Mouse (Mus musculus): ENCODE measurements at regions not wholly inside any gene's neighbourhood (a gene's known extent, or its start where the extent isn't known, plus 50 kb on each side); places are given as distances from the start of the nearest gene placed in this dataset.

GRCm38 (mm10) chr9:14103538-14103937 lies 171.3 kb upstream of the Sesn3 start:
- WGBS: 78% methylated on average over 1 of the region's 1 CpGs
- H3K4me3 ChIP-seq (replicated peaks; ENCODE audit: extremely low read depth, low read depth, low read length): no peak overlapping the region
- DNase-seq: no peak
- H3K4me1 ChIP-seq (ENCODE audit: control insufficient read depth, insufficient read depth, low read length): no peaks in the 10 kb centered on the region
- TF ChIP-seq POLR2A (IDR thresholded peaks at IDR 0.05; ENCODE audit: borderline replicate concordance, extremely low read depth, low read depth, low read length): no peak
- no peak for TF ChIP-seq CTCF (IDR thresholded peaks at IDR 0.05; ENCODE audit: insufficient read depth, low read length)

GRCm38 (mm10) chr9:14104921-14105320 lies 169.9 kb upstream of the Sesn3 start:
- Histone ChIP-seq H3K4me1 (ENCODE audit: control insufficient read depth, insufficient read depth, low read length) (no peaks in the 10 kb centered on the region; the same call in 1 of the 2 replicates), H3K4me3 (replicated peaks; ENCODE audit: extremely low read depth, low read depth, low read length) (no peak overlapping the region)
- DNase-seq: peak; percentile 28
- no peak for TF ChIP-seq POLR2A (IDR thresholded peaks at IDR 0.05; ENCODE audit: borderline replicate concordance, extremely low read depth, low read depth, low read length)
- no peak for TF ChIP-seq CTCF (IDR thresholded peaks at IDR 0.05; ENCODE audit: insufficient read depth, low read length)
- WGBS: 28% methylated on average over 2 of the region's 2 CpGs

GRCm38 (mm10) chr9:14106371-14106770 lies 168.5 kb upstream of the Sesn3 start:
- 100% methylated on average over 1 of the region's 1 CpGs for WGBS
- TF ChIP-seq POLR2A (IDR thresholded peaks at IDR 0.05; ENCODE audit: borderline replicate concordance, extremely low read depth, low read depth, low read length): no peak
- no peaks in the 10 kb centered on the region; the same call in 1 of the 2 replicates for H3K4me1 ChIP-seq (ENCODE audit: control insufficient read depth, insufficient read depth, low read length)
- DNase-seq: no peak
- H3K4me3 ChIP-seq (replicated peaks; ENCODE audit: extremely low read depth, low read depth, low read length): no peak overlapping the region

GRCm38 (mm10) chr9:14108798-14109197 lies 166.1 kb upstream of the Sesn3 start:
- Histone ChIP-seq H3K4me1 (ENCODE audit: control insufficient read depth, insufficient read depth, low read length) (no peaks in the 10 kb centered on the region; the same call in 1 of the 2 replicates), H3K4me3 (replicated peaks; ENCODE audit: extremely low read depth, low read depth, low read length) (no peak overlapping the region)
- 76% methylated on average over 4 of the region's 4 CpGs for WGBS
- no peak for DNase-seq
- TF ChIP-seq CTCF (IDR thresholded peaks at IDR 0.05; ENCODE audit: insufficient read depth, low read length) (no peak), POLR2A (IDR thresholded peaks at IDR 0.05; ENCODE audit: borderline replicate concordance, extremely low read depth, low read depth, low read length) (no peak)

- Histone ChIP-seq H3K4me3 (replicated peaks; ENCODE audit: extremely low read depth, low read depth, low read length) (no peak overlapping the region), H3K4me1 (ENCODE audit: control insufficient read depth, insufficient read depth, low read length) (no peaks in the 10 kb centered on the region; the same call in 1 of the 2 replicates)
- DNase-seq: no peak
- WGBS: 64% methylated on average over 4 of the region's 4 CpGs
- no peak for TF ChIP-seq CTCF (IDR thresholded peaks at IDR 0.05; ENCODE audit: insufficient read depth, low read length)
- TF ChIP-seq POLR2A (IDR thresholded peaks at IDR 0.05; ENCODE audit: borderline replicate concordance, extremely low read depth, low read depth, low read length): no peak
Measured at GRCm38 (mm10) chr9:14109492-14109891, 165.4 kb upstream of the Sesn3 start.

- no peaks in the 10 kb centered on the region; the same call in 1 of the 2 replicates for H3K4me1 ChIP-seq (ENCODE audit: control insufficient read depth, insufficient read depth, low read length)
- TF ChIP-seq POLR2A (IDR thresholded peaks at IDR 0.05; ENCODE audit: borderline replicate concordance, extremely low read depth, low read depth, low read length) (no peak), CTCF (IDR thresholded peaks at IDR 0.05; ENCODE audit: insufficient read depth, low read length) (no peak)
- WGBS: 32% methylated on average over 2 of the region's 2 CpGs
- no peak overlapping the region for H3K4me3 ChIP-seq (replicated peaks; ENCODE audit: extremely low read depth, low read depth, low read length)
- DNase-seq: no peak
Measured at GRCm38 (mm10) chr9:14111713-14112112, 163.2 kb upstream of the Sesn3 start.

GRCm38 (mm10) chr9:14115521-14115920 lies 159.3 kb upstream of the Sesn3 start:
- TF ChIP-seq POLR2A (IDR thresholded peaks at IDR 0.05; ENCODE audit: borderline replicate concordance, extremely low read depth, low read depth, low read length) (no peak), CTCF (IDR thresholded peaks at IDR 0.05; ENCODE audit: insufficient read depth, low read length) (no peak)
- H3K4me1 ChIP-seq (ENCODE audit: control insufficient read depth, insufficient read depth, low read length): no peaks in the 10 kb centered on the region
- 49% methylated on average over 3 of the region's 3 CpGs for WGBS
- H3K4me3 ChIP-seq (replicated peaks; ENCODE audit: extremely low read depth, low read depth, low read length): no peak overlapping the region
- no peak for DNase-seq

GRCm38 (mm10) chr9:14116097-14116840 lies 158.6 kb upstream of the Sesn3 start:
- DNase-seq: no peak
- Histone ChIP-seq H3K4me1 (ENCODE audit: control insufficient read depth, insufficient read depth, low read length) (no peaks in the 10 kb centered on the region), H3K4me3 (replicated peaks; ENCODE audit: extremely low read depth, low read depth, low read length) (no peak overlapping the region)
- 73% methylated on average over 8 of the region's 8 CpGs for WGBS
- TF ChIP-seq CTCF (IDR thresholded peaks at IDR 0.05; ENCODE audit: insufficient read depth, low read length): no peak
- no peak for TF ChIP-seq POLR2A (IDR thresholded peaks at IDR 0.05; ENCODE audit: borderline replicate concordance, extremely low read depth, low read depth, low read length)

- DNase-seq: no peak
- no peaks in the 10 kb centered on the region; the same call in 1 of the 2 replicates for H3K4me1 ChIP-seq (ENCODE audit: control insufficient read depth, insufficient read depth, low read length)
- TF ChIP-seq POLR2A (IDR thresholded peaks at IDR 0.05; ENCODE audit: borderline replicate concordance, extremely low read depth, low read depth, low read length) (no peak), CTCF (IDR thresholded peaks at IDR 0.05; ENCODE audit: insufficient read depth, low read length) (no peak)
- 56% methylated on average over 5 of the region's 5 CpGs for WGBS
- H3K4me3 ChIP-seq (replicated peaks; ENCODE audit: extremely low read depth, low read depth, low read length): no peak overlapping the region
Measured at GRCm38 (mm10) chr9:14133372-14133771, 141.5 kb upstream of the Sesn3 start.

GRCm38 (mm10) chr9:14134894-14135450 lies 139.9 kb upstream of the Sesn3 start:
- WGBS: 68% methylated on average over 6 of the region's 6 CpGs
- H3K4me1 ChIP-seq (ENCODE audit: control insufficient read depth, insufficient read depth, low read length): no peaks in the 10 kb centered on the region; the same call in 1 of the 2 replicates
- TF ChIP-seq CTCF (IDR thresholded peaks at IDR 0.05; ENCODE audit: insufficient read depth, low read length) (no peak), POLR2A (IDR thresholded peaks at IDR 0.05; ENCODE audit: borderline replicate concordance, extremely low read depth, low read depth, low read length) (no peak)
- H3K4me3 ChIP-seq (replicated peaks; ENCODE audit: extremely low read depth, low read depth, low read length): no peak overlapping the region
- DNase-seq: no peak
